Mouse (Mus musculus) midbrain, postnatal 0 days (tissue): Measurements from ENCODE around the gene Ltbp2. TPM values are rescaled to one million over a fixed set of nuclear protein-coding genes. Genes with fewer than 3 reads are reported as not detected.

ENCODE experiments used
- ATAC-seq: fragments of 200-750 bp; cut with Nextera tagmentation; 2 replicates; pipeline ENCODE4 v1.8.0; 2017; ENCODE audit warnings: moderate number of reproducible peaks, mild to moderate bottlenecking, moderate TSS enrichment, moderate library complexity; ENCODE audit not compliant: low FRiP score
- DNase-seq: peaks from one replicate; pipeline ENCODE4 v3.0.0-alpha.2; 2015; ENCODE audit warnings: low spot score
- H3K27ac ChIP-seq: fragments of 300-500 bp; sonication (generic); 2 replicates; pipeline ENCODE4 v1.5.1; 2014; ENCODE audit warnings: low read depth, mild to moderate bottlenecking, low read length, mixed read lengths
- H3K27me3 ChIP-seq: fragments of 300-500 bp; sonication (generic); 2 replicates; pipeline ENCODE4 v1.6.1; 2014; ENCODE audit warnings: low read length, control low read depth, mixed read lengths; ENCODE audit not compliant: insufficient read depth
- H3K36me3 ChIP-seq: fragments of 300-500 bp; sonication (generic); 2 replicates; pipeline ENCODE4 v1.6.1; 2014; ENCODE audit warnings: low read length, control low read depth, mixed read lengths; ENCODE audit not compliant: insufficient read depth
- H3K4me1 ChIP-seq: fragments of 300-500 bp; sonication (generic); 2 replicates; pipeline ENCODE4 v1.6.1; 2014; ENCODE audit warnings: mild to moderate bottlenecking, control low read depth, antibody characterized with exemption, low read length, mixed read lengths; ENCODE audit not compliant: insufficient read depth
- H3K4me2 ChIP-seq: fragments of 300-500 bp; sonication (generic); 2 replicates; pipeline ENCODE4 v1.6.1; 2014; ENCODE audit warnings: low read depth, mild to moderate bottlenecking, low read length, mixed read lengths; ENCODE audit not compliant: poor library complexity, severe bottlenecking
- H3K4me3 ChIP-seq: fragments of 300-500 bp; sonication (generic); 2 replicates; pipeline ENCODE4 v1.5.1; 2014; ENCODE audit warnings: low read depth, mild to moderate bottlenecking, low read length, moderate library complexity
- H3K9ac ChIP-seq: fragments of 300-500 bp; sonication (generic); replicated peaks from 2 replicates; pipeline ENCODE4 v1.6.1; 2014; ENCODE audit warnings: mild to moderate bottlenecking, low read length, moderate library complexity, mixed read lengths; ENCODE audit not compliant: poor library complexity, severe bottlenecking
- H3K9me3 ChIP-seq: fragments of 300-500 bp; sonication (generic); 2 replicates; pipeline ENCODE4 v1.6.1; 2016; ENCODE audit warnings: low read length, control low read depth
- CTCF ChIP-seq: IDR thresholded peaks from 2 replicates; pipeline ENCODE4 v1.5.1; 2016; ENCODE audit warnings: antibody characterized with exemption, mild to moderate bottlenecking
- WGBS: fragments of 180-500 bp; shearing (Covaris S2); extraction: QIAGEN DNeasy Blood & Tissue Kit; methylation state at CpG from one replicate; pipeline ENCODE4 v1.1.7; 2014; 5-methylcytosine and 5-hydroxymethylcytosine counted together
- polyA plus RNA-seq: library from polyadenylated mRNA; unstranded; fragments of >200 nt; fragmentation: Nextera tagmentation; extraction: Ambion mirVana; gene quantifications from 2 replicates; pipeline ENCODE4 v1.2.1, GENCODE M21; 2015
- total RNA-seq: library from RNA; depleted of rRNA; stranded (reverse); fragments of >200 nt; gene quantifications from 2 replicates; pipeline ENCODE4 v1.2.3, GENCODE M21; 2014

Ltbp2 gene
- total and polyA plus RNA-seq, 2 experiments from 2014 or later: 0.14 to 4.0 TPM

- no peak for TF ChIP-seq CTCF
- Histone ChIP-seq H3K4me3 (no peak overlapping the region), H3K9me3 (no peaks in the 10 kb centered on the region), H3K4me2 (no peak overlapping the region), H3K4me1 (no peaks in the 10 kb centered on the region), H3K9ac (no peak overlapping the region), H3K27me3 (no peaks in the 10 kb centered on the region), H3K27ac (no peak overlapping the region), H3K36me3 (peaks cover 5% of the 10 kb centered on the region; the same call in 1 of the 2 replicates)
- WGBS: 80% methylated on average over 4 of the region's 4 CpGs
- peak; percentile 68 for ATAC-seq
- DNase-seq: peak; percentile 83
Observed at GRCm38 (mm10) chr12:84912652-84913104, 36.3 kb upstream of the Ltbp2 start.

DNA sequence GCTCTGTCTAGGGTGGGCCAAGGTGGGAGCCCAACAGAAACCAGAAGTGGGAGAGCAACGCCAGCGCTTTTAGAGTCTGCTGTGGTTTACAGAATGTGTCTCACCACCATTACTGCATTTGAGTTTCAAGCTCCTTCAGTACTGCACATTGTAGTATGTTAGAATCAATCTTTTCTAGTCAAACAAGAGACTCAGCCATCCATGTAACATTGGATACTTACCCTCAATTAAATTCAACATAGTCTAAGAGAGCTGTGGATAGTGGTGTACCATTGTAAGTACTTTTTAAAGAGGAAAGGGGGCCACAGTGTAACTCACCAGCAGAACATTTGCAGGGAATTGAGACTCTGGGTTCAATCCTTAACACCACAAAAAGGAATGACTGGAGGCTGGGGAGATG is 35.3 kb upstream of the Ltbp2 start:
- no peak overlapping the region for H3K27ac ChIP-seq
- no peaks in the 10 kb centered on the region; the same call in 1 of the 2 replicates for H3K36me3 ChIP-seq
- H3K4me3 ChIP-seq: no peak overlapping the region
- no peak for DNase-seq
- TF ChIP-seq CTCF: no peak
- H3K9me3 ChIP-seq: no peaks in the 10 kb centered on the region
- 76% methylated on average over 2 of the region's 2 CpGs for WGBS
- ATAC-seq: no peak
- no peaks in the 10 kb centered on the region for H3K4me1 ChIP-seq
- no peaks in the 10 kb centered on the region for H3K27me3 ChIP-seq
- no peak overlapping the region for H3K4me2 ChIP-seq
- no peak overlapping the region for H3K9ac ChIP-seq

GRCm38 (mm10) chr12:84910066-84910465 is 33.7 kb upstream of the Ltbp2 start:
- TF ChIP-seq CTCF: no peak
- Histone ChIP-seq H3K4me1 (no peaks in the 10 kb centered on the region), H3K9ac (no peak overlapping the region), H3K4me3 (no peak overlapping the region), H3K27me3 (no peaks in the 10 kb centered on the region), H3K27ac (no peak overlapping the region), H3K36me3 (no peaks in the 10 kb centered on the region; the same call in 1 of the 2 replicates), H3K9me3 (no peaks in the 10 kb centered on the region), H3K4me2 (no peak overlapping the region)
- 97% methylated on average over 4 of the region's 4 CpGs for WGBS
- DNase-seq (no peak), ATAC-seq (no peak)

GRCm38 (mm10) chr12:84907627-84908480 is 31.5 kb upstream of the Ltbp2 start:
- peak; percentile 52; the same call in 1 of the 2 replicates for ATAC-seq
- H3K9ac ChIP-seq: no peak overlapping the region
- WGBS: 58% methylated on average over 10 of the region's 10 CpGs

GRCm38 (mm10) chr12:84907024-84907626 is 30.8 kb upstream of the Ltbp2 start:
- Histone ChIP-seq H3K4me2 (no peak overlapping the region), H3K9me3 (no peaks in the 10 kb centered on the region), H3K9ac (no peak overlapping the region), H3K27ac (no peak overlapping the region; the same call in 1 of the 2 replicates), H3K27me3 (no peaks in the 10 kb centered on the region), H3K4me3 (no peak overlapping the region), H3K36me3 (no peaks in the 10 kb centered on the region), H3K4me1 (no peaks in the 10 kb centered on the region)
- no peak for ATAC-seq
- TF ChIP-seq CTCF: no peak
- DNase-seq: peak; percentile 21
- 61% methylated on average over 12 of the region's 12 CpGs for WGBS

More at GRCm38 (mm10) chr12:84907627-84908480, 31.5 kb upstream of the Ltbp2 start:
- Histone ChIP-seq H3K27ac (no peak overlapping the region), H3K4me3 (no peak overlapping the region), H3K27me3 (no peaks in the 10 kb centered on the region), H3K4me2 (no peak overlapping the region), H3K36me3 (no peaks in the 10 kb centered on the region; the same call in 1 of the 2 replicates), H3K9me3 (no peaks in the 10 kb centered on the region), H3K4me1 (no peaks in the 10 kb centered on the region)
- TF ChIP-seq CTCF: no peak
- peak; percentile 86 for DNase-seq

DNA sequence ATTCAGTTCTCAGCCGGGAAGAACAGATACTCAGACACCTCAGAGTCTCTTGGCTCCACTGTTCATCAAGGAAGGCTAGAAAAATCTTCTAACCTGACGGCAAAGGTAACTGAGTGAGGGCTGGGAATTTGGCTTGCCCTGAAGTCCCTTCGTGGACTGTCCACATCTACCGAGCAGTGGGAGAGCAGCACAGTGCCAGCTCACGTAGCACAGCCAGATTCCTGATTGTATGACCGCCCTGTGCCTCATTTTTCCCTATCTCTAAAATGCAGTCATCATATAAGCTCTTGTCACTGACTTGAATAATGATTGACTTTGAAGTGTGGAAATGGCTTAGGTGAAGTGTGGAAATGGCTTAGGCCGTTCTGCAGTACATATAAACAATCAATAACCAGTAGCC is 28.1 kb upstream of the Ltbp2 start:
- Histone ChIP-seq H3K27me3 (no peaks in the 10 kb centered on the region), H3K9ac (no peak overlapping the region), H3K9me3 (no peaks in the 10 kb centered on the region), H3K27ac (no peak overlapping the region), H3K4me2 (no peak overlapping the region), H3K4me3 (no peak overlapping the region), H3K4me1 (no peaks in the 10 kb centered on the region), H3K36me3 (no peaks in the 10 kb centered on the region)
- no peak for TF ChIP-seq CTCF
- ATAC-seq: no peak
- 71% methylated on average over 7 of the region's 7 CpGs for WGBS
- no peak for DNase-seq
